Mouse (Mus musculus) naive thymus-derived CD4-positive, alpha-beta T cell, adult 2 months (primary cell): ENCODE measurements around the gene Tnik.

Experiments
- DNase-seq: peaks from one replicate; pipeline ENCODE4 v3.0.0-alpha.2; 2011; ENCODE audit warnings: low read depth

Tnik gene

GRCm38 (mm10) chr3:28350147-28350801, 87.3 kb downstream of the Tnik start:
- no peak for DNase-seq

GRCm38 (mm10) chr3:28358391-28358790, 95.4 kb downstream of the Tnik start:
- DNase-seq: no peak

GRCm38 (mm10) chr3:28359138-28359537, 96.1 kb downstream of the Tnik start:
- DNase-seq: no peak

DNA sequence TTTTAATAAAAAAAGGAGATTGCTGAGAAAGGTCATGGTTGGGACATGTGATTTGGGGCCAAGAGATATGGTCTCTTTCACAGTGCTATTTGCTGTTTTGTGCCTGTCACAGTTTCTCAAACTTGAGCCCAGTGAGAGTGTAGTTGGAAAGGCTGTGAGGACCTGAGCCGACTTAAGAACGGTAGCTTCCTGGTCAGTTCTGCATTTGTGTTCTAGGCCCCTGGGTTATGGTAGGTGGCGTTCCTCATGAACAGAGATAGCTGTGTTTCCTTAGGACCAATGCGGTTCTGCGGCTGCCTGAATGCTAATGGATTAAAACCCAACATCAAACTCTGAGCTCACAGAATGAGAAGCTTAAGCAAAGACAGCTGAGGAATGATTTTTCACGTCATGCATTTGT, 98.0 kb downstream of the Tnik start:
- no peak for DNase-seq

DNA sequence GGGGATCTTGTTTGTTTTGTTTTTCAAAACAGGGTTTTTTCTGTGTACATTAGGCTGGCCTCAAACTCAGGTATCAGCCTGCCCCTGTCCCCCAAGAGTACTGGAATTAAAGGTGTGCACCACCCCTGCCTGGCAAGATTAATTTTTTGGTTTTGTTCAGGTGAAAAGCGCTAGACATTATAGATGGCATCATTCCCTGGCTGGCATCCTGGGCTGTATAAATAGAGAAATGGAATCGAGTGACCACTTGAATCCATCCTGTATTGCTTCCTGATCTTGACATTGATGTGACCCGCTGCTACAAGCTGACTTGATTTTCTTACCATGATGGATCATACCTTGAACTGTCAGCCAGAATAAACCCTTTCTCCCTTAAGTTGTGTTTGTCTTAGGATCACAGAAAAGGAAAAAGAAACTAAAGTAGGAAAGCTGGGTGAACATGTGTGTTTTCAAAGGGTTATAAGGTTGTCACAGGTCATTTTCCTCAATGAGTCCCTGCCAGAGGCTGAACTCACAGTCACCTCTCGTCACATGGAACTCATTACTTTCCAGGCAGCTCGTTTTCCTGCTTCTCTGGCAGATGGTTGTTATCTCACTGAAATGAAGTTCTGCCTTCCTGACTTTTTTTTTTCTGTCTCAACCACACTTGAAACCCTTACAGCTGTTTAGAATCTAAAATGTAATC, 100.6 kb downstream of the Tnik start:
- no peak for DNase-seq

DNA sequence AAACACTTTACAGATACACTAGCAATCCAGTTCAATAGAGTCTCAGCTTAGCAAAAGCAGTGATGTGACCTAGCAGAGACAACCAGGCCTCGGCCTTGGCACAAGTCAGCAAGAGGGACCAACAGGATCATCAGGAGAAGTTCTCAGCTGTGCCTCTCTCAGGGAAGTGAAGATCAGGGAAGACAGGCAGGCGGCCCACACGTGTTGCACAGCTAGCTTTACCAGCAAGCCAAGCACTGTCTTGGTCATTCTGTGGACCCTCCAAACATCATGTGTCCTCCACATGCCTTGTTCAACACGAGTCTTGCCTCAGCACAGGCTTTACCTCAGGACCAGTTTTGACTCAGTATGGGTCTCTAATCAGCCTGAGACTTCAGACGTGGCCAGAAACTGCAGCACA, 105.7 kb downstream of the Tnik start:
- DNase-seq: no peak

- no peak for DNase-seq
Measured at GRCm38 (mm10) chr3:28369266-28369665, 106.3 kb downstream of the Tnik start.

DNA sequence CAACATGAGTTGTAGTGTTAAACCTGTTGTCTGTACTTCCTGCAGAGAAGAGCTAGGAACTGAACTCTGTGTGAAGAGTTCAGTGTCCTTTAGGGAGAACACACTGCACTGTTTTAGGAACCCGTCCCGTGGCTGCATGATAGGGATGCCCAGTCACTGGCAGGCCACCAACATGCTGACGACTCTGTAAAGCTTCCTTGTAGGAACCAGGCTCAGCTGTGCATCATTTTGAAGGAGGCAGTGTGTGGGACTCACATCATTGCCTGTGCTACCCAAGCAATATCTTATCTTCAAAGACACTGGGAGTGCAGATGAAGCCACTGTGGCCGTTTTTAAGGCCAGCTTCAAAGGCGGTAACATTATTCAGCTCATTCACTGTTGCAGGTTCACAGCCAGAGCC, 106.7 kb downstream of the Tnik start:
- no peak for DNase-seq

- no peak for DNase-seq
Measured at GRCm38 (mm10) chr3:28371583-28371982, 108.6 kb downstream of the Tnik start.

GRCm38 (mm10) chr3:28372459-28372858, 109.4 kb downstream of the Tnik start:
- DNase-seq: no peak

DNA sequence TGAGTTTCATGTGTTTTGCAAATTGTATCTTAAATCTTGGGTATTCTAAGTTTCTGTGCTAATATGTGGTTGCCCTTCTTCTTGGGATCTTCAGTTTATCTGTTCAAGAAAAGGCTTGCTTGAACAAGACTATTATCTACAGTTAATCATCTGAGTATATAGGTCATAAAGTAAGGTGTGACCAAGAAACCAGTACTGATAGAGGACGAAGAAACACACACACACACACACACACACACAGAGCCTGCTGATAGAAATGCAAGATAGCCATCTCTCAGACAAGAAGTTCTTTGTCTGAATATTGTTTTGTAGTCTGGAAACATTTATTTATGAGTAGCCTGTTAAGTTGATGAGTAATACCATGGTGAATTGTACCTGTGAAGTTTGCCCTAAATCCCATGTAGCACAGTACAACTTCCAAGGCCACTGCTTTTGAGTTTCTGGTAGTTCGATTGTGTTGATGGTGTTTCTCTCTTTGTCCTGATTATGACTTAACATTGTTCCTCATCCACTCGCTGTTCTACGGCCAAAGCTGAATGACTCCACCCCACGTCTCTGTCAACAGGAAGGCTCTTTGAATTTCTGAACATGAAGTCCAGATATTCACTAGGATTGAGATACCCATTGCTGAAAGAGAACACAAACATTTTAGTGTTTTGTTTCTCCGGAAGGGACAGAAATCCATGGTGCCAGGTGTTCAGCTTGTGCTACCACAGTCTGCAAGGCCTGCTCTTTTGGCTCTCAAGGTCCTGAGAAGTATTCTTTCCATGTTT, 111.9 kb downstream of the Tnik start:
- no peak for DNase-seq

GRCm38 (mm10) chr3:28380224-28380623, 117.2 kb downstream of the Tnik start:
- no peak for DNase-seq

DNA sequence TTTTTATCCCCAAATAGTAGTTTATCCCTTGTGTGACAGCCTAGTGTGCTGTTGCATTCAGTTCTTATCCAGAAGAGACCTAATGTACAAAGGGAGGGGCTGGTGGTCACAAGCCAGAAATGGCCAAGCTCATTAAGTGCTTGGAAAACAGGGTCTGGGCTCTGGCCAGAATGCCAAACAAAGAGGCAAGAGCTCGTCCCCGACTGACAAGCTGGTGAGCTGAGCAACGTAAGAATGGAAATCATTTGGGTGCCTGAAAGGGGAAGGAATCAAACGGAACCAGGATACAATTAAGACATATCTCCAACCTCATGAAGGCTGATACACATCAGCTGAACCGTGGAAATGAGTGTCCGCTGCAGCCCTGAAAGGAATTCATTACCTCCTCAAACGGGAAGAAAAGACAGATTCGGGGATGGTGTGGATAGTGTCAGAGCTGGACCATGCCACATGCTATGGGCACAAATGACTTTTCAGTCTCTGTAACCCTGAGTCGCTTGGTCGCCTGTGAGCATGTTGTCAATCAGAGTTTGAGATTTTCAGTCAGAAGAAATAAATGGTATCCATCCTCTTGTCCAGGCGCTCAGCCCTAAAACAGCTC, 120.6 kb downstream of the Tnik start:
- DNase-seq: no peak

GRCm38 (mm10) chr3:28385199-28385975, 122.4 kb downstream of the Tnik start:
- DNase-seq: no peak

GRCm38 (mm10) chr3:28388540-28388939, 125.5 kb downstream of the Tnik start:
- DNase-seq: no peak

DNA sequence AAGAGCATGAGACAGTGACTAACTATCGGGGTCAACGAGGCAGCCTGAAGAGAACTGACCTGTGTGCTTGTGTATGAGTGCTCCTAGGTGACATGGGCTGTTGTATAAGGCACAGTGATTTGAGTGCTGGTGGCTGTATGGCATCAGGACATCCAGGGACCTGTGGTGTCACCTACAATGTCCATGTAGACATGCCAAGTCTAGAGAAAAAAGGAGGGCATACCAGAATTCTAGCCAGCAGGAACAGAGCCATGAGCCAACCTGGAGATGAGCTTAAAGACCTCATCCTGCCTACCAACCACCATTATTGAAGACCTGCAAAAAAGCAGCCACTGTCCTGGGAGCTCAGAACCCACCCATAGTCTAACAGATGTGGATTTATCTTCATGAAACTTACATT, 127.2 kb downstream of the Tnik start:
- DNase-seq: no peak

DNA sequence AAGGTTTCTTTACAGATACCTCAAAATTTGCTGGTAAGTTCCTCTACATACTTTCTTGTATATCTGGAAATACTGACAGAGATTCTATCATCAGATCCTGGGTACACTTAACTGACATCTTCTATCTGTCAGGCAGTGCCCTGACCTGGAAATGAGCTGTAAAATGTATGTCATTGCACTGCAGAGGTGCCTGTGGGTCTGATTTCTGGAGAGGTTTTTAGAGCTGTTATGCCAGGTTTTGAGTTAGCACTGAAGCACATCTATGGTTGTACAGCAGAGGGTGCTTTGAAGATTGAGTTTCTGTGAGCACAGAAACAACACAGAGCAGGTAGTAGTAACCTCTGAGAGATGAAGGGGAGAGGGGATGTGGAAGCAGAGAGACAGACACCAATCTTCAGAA, 129.5 kb downstream of the Tnik start:
- no peak for DNase-seq

GRCm38 (mm10) chr3:28398781-28399180, 135.8 kb downstream of the Tnik start:
- no peak for DNase-seq

DNA sequence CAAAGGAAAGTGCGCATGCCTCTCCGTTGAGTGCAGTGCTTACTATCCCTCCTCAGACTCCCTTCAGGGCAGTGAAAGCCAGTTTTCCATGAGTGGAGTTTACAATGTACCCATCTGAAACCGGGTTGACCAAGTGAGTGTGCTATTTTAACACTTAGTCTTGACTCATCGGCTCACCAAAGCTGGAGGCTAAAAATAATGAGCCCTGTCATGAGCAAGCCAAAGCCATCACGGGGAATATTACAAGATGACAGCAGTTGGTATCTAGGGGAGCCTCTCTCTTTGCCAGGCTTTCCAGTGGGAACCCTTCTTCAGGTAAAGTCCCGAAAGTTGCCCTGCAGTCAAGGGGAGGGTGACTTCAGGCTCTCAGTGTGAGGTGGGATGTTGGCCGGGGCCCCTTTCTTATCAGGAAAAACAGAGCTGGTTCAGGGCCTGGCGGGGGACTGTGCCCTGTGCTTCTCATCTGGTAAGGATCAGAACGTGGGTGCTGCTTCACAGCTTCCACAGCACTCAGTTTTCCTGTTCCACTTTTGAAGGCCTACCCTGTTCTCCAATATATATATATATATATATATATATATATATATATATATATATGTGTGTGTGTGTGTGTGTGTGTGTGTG, 136.7 kb downstream of the Tnik start:
- DNase-seq: no peak

DNA sequence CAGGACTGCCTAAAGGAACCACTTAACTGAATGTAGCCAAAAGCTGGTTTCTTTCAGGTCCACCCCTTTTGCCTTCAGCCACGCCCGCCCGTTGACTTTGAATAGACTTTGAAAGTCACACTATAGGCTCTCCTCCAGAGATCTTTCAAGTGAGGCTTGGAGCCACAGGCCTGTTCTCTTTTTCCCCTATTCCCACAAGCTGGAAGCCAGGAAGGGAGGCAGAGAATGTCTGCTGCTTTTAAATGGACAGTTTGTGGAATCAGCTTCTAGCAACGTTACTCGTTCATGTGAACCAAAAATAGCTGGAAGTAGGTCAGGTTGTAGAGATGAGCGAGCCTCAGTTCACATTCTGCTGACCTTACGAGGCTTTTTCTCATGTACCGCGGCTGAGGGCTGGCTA, 138.3 kb downstream of the Tnik start:
- no peak for DNase-seq

- peak; percentile 74 for DNase-seq
Measured at GRCm38 (mm10) chr3:28402221-28402620, 139.2 kb downstream of the Tnik start.

DNA sequence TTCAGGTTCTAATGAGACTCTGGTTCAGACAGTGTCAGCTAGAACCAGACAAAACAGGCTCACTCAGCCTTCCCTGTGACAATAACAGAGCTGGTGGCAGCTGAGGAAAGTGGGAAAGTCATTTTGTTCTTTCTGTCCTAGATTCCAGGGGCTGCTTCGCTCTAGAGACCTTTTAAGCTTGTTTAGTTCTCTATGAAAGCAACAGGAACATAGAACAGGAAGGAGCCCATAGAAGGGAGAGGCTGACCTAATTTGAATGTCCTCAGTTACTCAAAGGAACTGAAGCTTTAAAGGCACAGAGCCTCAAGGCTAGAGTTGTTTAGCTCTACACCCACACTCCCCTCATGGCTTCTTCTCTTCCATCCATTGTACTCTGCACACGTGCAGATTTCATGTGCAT, 142.4 kb downstream of the Tnik start:
- peak; percentile 29 for DNase-seq
